In genomic region chr19:6987061-6987903, GRCm38 (mm10) we compare ENCODE assay signal across 8 mouse cellular contexts. TPM values are rescaled to one million over a fixed set of nuclear protein-coding genes. Genes with fewer than 3 reads are reported as not detected.
A peak's percentile ranks its signal among the peaks of the same experiment; 100 is the strongest.
DNase-seq lines count a peak whose midpoint lies in the region; ATAC-seq and TF ChIP-seq lines count a peak whose summit lies in the region.

Gene Vegfb, minus strand, starts transcription at chr19:6987651.

- ATAC-seq in intestine, embryonic 14.5 days (replicated peaks; ENCODE audit: low FRiP score, low TSS enrichment, low read depth) = peak; percentile 45
- ATAC-seq in limb, embryonic 13.5 days (ENCODE audit: low FRiP score, low read depth) = peak; percentile 66
- ATAC-seq in midbrain, embryonic 12.5 days (ENCODE audit: low FRiP score, low read depth) = peak; percentile 63
- peak; percentile 66 for ATAC-seq in stomach, embryonic 15.5 days (ENCODE audit: insufficient read depth, low FRiP score, low read depth)

- intact Hi-C loops in gastrocnemius, postnatal 36 days (cut with DNase I) = no loop called here

- WGBS in intestine, embryonic 14.5 days = 1% methylated on average over 80 of the region's 85 CpGs
- WGBS in limb, embryonic 13.5 days = 2% methylated on average over 70 of the region's 85 CpGs
- under 1% methylated on average over 80 of the region's 85 CpGs for WGBS in midbrain, embryonic 12.5 days
- WGBS in stomach, embryonic 15.5 days = under 1% methylated on average over 67 of the region's 85 CpGs

- 0 out of 2 replicates have a peak, but pooled peaks cover 2% of the 10 kb centered on the region for H3K4me1 ChIP-seq in cortical plate, adult 2 months (ENCODE audit: control insufficient read depth, insufficient read depth, low read length)
- H3K4me1 ChIP-seq in intestine, embryonic 14.5 days (replicated peaks; ENCODE audit: control insufficient read depth, insufficient read depth, low read length) = peaks cover 20% of the 10 kb centered on the region
- H3K4me1 ChIP-seq in limb, embryonic 13.5 days = peaks cover 26% of the 10 kb centered on the region
- H3K4me1 ChIP-seq in midbrain, embryonic 12.5 days = peaks cover 31% of the 10 kb centered on the region
- H3K4me1 ChIP-seq in stomach, embryonic 15.5 days = peaks cover 17% of the 10 kb centered on the region

- H3K27ac ChIP-seq in layer of hippocampus, adult 2 months = peak within 1 kb of the TSS; percentile 96
- H3K27ac ChIP-seq in cortical plate, adult 2 months (ENCODE audit: insufficient read depth, low read length) = peak within 1 kb of the TSS; percentile 92
- peak within 1 kb of the TSS; percentile 76 for H3K27ac ChIP-seq in intestine, embryonic 14.5 days (ENCODE audit: low read depth)
- peak within 1 kb of the TSS; percentile 83 for H3K27ac ChIP-seq in limb, embryonic 13.5 days
- H3K27ac ChIP-seq in midbrain, embryonic 12.5 days (replicated peaks) = peak within 1 kb of the TSS; percentile 77
- H3K27ac ChIP-seq in stomach, embryonic 15.5 days = peak within 1 kb of the TSS; percentile 85

- TF ChIP-seq CTCF in layer of hippocampus, adult 2 months (conservative IDR thresholded peaks at IDR 0.05) = no peak
- no peak for TF ChIP-seq CTCF in cortical plate, adult 2 months (IDR thresholded peaks at IDR 0.05; ENCODE audit: extremely low read depth, insufficient read depth, low read length)

- no peaks in the 10 kb centered on the region for H3K27me3 ChIP-seq in intestine, embryonic 14.5 days (replicated peaks; ENCODE audit: control insufficient read depth, insufficient read depth, low read length)
- H3K27me3 ChIP-seq in limb, embryonic 13.5 days = no peaks in the 10 kb centered on the region
- H3K27me3 ChIP-seq in midbrain, embryonic 12.5 days = no peaks in the 10 kb centered on the region
- H3K27me3 ChIP-seq in stomach, embryonic 15.5 days (replicated peaks) = no peaks in the 10 kb centered on the region

- TF ChIP-seq POLR2A in cortical plate, adult 2 months (IDR thresholded peaks at IDR 0.05; ENCODE audit: extremely low read depth, insufficient read depth, low read length) = peak; percentile 36; the same call in 1 of the 2 replicates

- DNase-seq in layer of hippocampus, adult 2 months (ENCODE audit: low spot score in 2 of 2) = peak in 1 of 2 experiments; percentile 64
- DNase-seq in layer of hippocampus, adult 9-10 months (ENCODE audit: low spot score) = no peak
- DNase-seq in gastrocnemius, postnatal 36 days = peak; percentile 54 to 58
- DNase-seq in intestine, embryonic 14.5 days (ENCODE audit: low spot score) = peak; percentile 82

- peaks cover 31% of the 10 kb centered on the region for H3K36me3 ChIP-seq in intestine, embryonic 14.5 days (ENCODE audit: control insufficient read depth, insufficient read depth, low read length)
- peaks cover 34% of the 10 kb centered on the region for H3K36me3 ChIP-seq in limb, embryonic 13.5 days
- H3K36me3 ChIP-seq in midbrain, embryonic 12.5 days = peaks cover 28% of the 10 kb centered on the region
- H3K36me3 ChIP-seq in stomach, embryonic 15.5 days = peaks cover 16% of the 10 kb centered on the region; the same call in 1 of the 2 replicates

- peak within 1 kb of the TSS; percentile 65 for H3K4me2 ChIP-seq in intestine, embryonic 14.5 days (ENCODE audit: low read length)
- H3K4me2 ChIP-seq in limb, embryonic 13.5 days (replicated peaks) = peak within 1 kb of the TSS; percentile 90
- H3K4me2 ChIP-seq in midbrain, embryonic 12.5 days (replicated peaks) = peak within 1 kb of the TSS; percentile 98
- peak within 1 kb of the TSS; percentile 79 for H3K4me2 ChIP-seq in stomach, embryonic 15.5 days

- peak within 1 kb of the TSS; percentile 81 for H3K4me3 ChIP-seq in layer of hippocampus, adult 2 months
- H3K4me3 ChIP-seq in cortical plate, adult 2 months (ENCODE audit: insufficient read depth, low read length) = peak within 1 kb of the TSS; percentile 80
- peak within 1 kb of the TSS; percentile 87 for H3K4me3 ChIP-seq in intestine, embryonic 14.5 days (ENCODE audit: low read depth, low read length)
- H3K4me3 ChIP-seq in limb, embryonic 13.5 days = peak within 1 kb of the TSS; percentile 87
- peak within 1 kb of the TSS; percentile 89 for H3K4me3 ChIP-seq in midbrain, embryonic 12.5 days
- H3K4me3 ChIP-seq in stomach, embryonic 15.5 days (replicated peaks) = peak within 1 kb of the TSS; percentile 88

- H3K9me3 ChIP-seq in intestine, embryonic 14.5 days (ENCODE audit: control insufficient read depth, low read length) = no peaks in the 10 kb centered on the region
- H3K9me3 ChIP-seq in limb, embryonic 13.5 days = no peaks in the 10 kb centered on the region
- H3K9me3 ChIP-seq in midbrain, embryonic 12.5 days = no peaks in the 10 kb centered on the region
- H3K9me3 ChIP-seq in stomach, embryonic 15.5 days = no peaks in the 10 kb centered on the region

- H3K9ac ChIP-seq in intestine, embryonic 14.5 days (ENCODE audit: low read length) = peak within 1 kb of the TSS; percentile 85
- H3K9ac ChIP-seq in limb, embryonic 13.5 days = peak within 1 kb of the TSS; percentile 94
- peak within 1 kb of the TSS; percentile 96 for H3K9ac ChIP-seq in midbrain, embryonic 12.5 days (replicated peaks)
- H3K9ac ChIP-seq in stomach, embryonic 15.5 days = peak within 1 kb of the TSS; percentile 97

RNA-seq across cellular contexts. Expression of gene Vegfb, which starts in this region (rescaled TPM):
- total RNA-seq in layer of hippocampus, adult 2 months (2021) = 10 to 100 TPM; 85.2 to 88.0 TPM
- polyA plus RNA-seq in cortical plate, adult 2 months (2012; rRNA removed) = 99.6 and 107 TPM in 2 replicates
- 100 to 1,000 TPM; 140 to 153 TPM for total RNA-seq in gastrocnemius, postnatal 36 days (2021)
- polyA plus RNA-seq in intestine, embryonic 14.5 days (2014; fragmentation: Nextera tagmentation; extraction: Ambion mirVana) = 38.7 and 50.5 TPM in 2 replicates
- polyA plus RNA-seq in limb, embryonic 13.5 days (2015; fragmentation: Nextera tagmentation; extraction: Ambion mirVana) = 53.6 and 59.6 TPM in 2 replicates
- 34.3 and 35.0 TPM in 2 replicates for polyA plus RNA-seq in midbrain, embryonic 12.5 days (2016; fragmentation: Nextera tagmentation; extraction: Ambion mirVana)
- 43.9 and 44.8 TPM in 2 replicates for polyA plus RNA-seq in stomach, embryonic 15.5 days (2015; fragmentation: Nextera tagmentation; extraction: Ambion mirVana)
